Mouse (Mus musculus) gastrocnemius, postnatal 36 days (tissue): ENCODE data around the gene Exoc4. TPM values are rescaled to one million over a fixed set of nuclear protein-coding genes. Genes with fewer than 3 reads are reported as not detected.

Experiments
- DNase-seq, 2 experiments: peaks; one replicate each; pipeline ENCODE4 v3.0.0; 2022
- intact Hi-C: fragments of 180-260 bp; cut with DNase I; formaldehyde crosslinking; loops from one replicate; pipeline ENCODE4 v1.15.1; 2025
- long read RNA-seq, 2 experiments: library from polyadenylated mRNA; stranded (forward); transcript quantifications; one replicate each; pipeline ENCODE4 v2.0.0; 2021
- total RNA-seq, 2 experiments: library from RNA; stranded (reverse); gene quantifications; 2 replicates each; pipeline ENCODE4 v1.2.3; 2021

The Exoc4 gene
- total RNA-seq, result 10 to 100 TPM; 41.7 to 44.2 TPM
- long read RNA-seq, experiment 1, full-length matches to known transcripts, result 1 of 28 reads
- long read RNA-seq, experiment 1, partial matches to known transcripts, result 22 of 28 reads
- long read RNA-seq, experiment 1, other reads (novel, unspliced or antisense), result 5 of 28 reads
- long read RNA-seq, experiment 2, full-length matches to known transcripts, result 2 of 16 reads
- long read RNA-seq, experiment 2, partial matches to known transcripts, result 13 of 16 reads
- long read RNA-seq, experiment 2, other reads (novel, unspliced or antisense), result 1 of 16 reads

DNA sequence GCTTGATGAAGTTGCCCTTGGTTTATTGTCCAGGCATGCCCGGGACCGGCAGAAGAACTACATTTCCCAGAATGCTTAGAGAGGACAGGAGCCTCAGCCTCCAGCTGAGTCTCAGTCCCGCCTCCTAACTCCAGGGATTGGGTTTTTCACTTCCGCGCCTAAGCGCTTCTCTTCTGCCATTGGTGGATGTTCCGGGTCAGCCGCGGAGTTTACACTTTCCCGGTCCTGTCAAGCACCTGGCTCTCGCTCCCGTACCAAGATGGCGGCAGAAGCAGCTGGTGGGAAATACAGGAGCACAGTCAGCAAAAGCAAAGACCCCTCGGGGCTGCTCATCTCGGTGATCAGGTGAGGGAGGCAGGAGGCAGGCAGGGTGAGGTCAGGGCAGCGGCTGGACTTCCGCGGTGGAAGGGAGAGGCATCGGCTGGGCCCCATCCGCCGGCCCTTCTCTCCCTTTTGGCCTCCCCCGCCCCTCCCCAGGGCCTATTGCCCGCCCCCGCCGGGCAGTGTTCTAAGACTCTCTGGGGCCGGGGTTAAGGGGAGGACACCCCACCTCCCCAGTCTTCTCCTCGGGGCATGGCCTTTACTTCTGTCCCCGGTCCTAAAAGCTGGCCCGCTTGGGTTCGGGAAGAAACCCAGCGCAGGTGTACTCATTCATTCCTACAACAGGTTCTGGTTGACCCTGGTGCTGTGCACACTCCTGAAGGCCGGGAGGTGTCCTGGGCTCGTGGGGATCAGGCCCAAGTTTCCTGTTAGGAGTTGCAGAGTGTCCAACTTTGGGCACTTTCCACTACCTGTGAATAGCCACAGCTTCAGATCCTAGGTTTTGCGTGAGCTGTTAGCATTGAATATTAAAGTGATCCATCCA is at the start of gene Exoc4:
TSS of gene Exoc4 (plus strand) at position 192 of the 865 bp plus-strand sequence.
- intact Hi-C loops, result no loop called here
- peak; percentile 86 to 88 for DNase-seq

DNA sequence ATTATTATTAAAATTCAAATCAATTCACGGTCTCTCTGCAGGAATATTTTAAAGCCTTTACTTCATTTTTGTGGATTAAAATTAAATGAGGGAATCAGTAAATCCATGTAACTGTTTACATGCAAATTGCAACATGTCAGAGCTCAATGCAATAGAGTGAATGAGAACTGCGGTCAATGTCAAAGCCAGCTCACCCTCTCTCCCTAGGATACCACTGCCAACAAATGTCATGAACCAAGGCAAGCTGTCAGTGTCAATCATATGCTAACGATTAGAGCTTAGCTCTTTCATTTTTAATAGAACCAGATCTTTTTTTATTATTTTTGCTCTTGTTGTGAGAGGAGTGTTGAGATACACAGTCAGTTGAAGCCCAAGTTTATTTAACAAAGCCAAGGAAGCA is 30.1 kb upstream of the Exoc4 start:
- DNase-seq, result no peak
- intact Hi-C loops, result no loop called here

DNA sequence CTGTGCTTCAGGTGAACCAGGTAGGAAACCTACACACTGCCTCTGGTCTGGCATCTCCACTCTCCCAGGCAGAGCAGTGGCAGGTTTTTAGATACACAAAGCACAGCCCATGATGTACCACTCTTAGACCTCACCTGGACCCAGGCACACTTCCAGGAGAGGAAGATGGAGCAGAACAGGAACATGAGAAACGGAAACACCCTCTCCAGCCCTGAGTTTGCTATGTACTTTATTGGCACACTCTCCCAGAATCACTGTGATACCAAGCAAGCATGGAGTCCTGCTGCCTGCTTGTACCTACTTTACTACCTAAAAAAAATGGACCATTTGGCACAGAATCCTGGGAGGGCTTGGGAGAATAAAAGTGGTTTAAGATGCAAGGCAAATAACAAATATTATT is 22.2 kb upstream of the Exoc4 start:
- intact Hi-C loops, result no loop called here
- DNase-seq, result no peak

DNA sequence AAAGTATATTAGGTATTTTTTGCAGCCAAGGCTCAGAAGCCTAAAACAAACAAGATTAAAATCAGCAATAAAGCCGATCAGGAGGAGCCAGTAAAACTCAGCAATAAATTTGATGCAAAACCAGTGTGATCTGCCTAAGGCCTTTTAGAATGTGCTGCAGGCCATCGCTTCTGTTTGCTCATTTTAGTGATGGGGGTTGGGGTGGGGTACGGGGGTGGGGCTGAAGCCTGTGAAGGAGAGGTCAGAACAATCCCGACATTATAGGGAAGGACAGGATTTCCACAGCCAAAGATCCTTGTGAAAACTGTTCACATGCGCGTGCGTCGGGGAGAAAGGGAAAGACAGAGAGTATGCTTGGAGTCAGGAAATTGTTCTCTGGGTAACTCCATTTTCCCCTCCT is 21.5 kb upstream of the Exoc4 start:
- intact Hi-C loops, result no loop called here
- no peak for DNase-seq

DNA sequence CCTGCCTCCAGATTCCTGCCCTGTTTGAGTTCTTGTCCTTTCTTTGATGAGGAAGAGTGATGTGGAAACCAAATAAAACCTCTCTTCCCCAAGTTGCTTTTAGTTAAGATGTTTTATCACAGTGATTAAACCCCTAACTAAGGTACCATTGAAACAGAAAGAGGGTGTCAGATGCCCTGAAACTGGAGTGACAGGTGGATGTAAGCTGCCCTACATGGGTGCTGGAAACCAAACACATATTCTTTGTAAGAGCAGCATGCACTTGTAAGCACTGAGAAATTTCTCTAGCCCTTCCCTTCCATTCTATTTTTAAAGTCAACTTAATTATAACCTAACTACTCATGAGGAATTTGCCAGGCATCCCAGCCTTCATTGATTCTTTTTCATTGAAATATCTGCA is 7.6 kb upstream of the Exoc4 start:
- no peak for DNase-seq
- intact Hi-C loops, result no loop called here

DNA sequence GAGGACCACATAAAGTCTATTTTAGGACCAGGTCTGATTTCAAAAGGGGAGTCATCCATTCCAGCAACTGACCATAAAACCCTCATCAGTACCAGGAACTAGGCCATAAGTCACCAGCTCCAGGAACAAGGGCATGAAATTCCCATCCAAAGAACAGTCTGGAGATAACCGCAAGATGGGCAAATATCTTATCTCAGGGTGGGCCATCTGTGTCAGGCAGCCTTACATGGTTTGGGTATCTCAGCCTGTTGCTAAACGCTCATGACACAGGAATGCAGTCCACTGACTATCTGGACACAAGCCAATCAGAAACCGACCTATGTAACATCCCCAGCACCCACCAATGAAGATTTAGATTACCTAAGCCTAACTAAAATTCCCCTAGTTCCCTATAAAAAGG is 4.3 kb upstream of the Exoc4 start:
- intact Hi-C loops, result no loop called here
- no peak for DNase-seq

DNA sequence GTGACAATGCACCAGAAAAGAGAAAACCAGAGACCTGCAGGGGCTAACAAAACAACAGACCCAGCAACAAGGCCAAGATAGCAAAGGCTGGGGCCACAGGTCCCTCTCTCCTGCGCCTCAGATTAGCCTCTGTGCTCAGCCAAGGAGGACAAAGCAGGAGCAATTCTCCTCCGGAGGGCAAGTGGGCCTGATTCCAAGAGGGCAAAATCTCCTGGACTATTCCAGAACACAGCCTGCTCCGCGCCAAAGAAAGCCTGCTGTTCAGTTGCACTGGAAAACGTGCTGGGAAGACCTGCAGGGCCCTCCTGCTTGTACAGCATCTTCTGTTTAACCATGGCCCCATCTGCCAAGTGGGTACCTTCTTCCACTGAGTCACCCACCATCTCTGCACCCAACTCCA is 1.7 kb upstream of the Exoc4 start:
- no peak for DNase-seq
- intact Hi-C loops, result no loop called here

DNA sequence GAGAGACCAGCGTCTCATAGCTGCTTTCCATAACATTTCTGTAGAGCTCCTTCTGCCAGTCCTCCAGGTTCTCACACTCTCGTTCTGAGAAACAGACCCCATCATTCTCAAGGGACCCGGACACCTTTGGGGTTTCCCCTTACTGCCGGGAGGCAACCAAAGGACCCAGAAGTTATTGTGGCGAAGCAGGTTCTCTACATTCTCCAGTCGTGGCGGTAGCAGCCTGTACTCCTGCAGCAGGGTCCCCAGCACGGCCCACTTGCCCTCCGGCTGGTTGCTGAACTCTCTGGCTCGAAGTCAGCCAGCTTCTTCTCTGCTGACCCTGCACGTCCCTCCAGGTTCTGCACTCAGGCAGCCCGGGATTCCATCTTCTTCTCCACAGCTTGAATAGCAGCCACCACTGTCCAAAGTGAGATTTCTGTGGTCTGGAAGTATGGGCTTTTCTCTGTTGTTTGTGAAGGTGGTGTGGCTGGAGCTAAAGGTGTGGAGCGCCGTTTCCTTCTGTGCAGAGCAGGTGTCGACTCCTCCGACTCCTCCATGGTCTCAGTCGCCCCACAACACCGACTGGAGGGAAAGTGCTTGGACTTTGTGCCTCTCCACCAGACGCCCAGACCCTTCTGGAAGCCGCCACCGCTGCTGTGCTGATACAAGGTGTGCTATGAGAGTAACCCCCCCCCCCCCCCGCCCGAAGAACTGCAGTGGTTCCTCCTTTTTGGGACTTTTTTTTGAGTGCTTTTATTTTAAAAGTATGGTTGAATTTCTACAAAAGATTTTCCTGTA is 1.1 kb upstream of the Exoc4 start:
- intact Hi-C loops, result no loop called here
- no peak for DNase-seq

DNA sequence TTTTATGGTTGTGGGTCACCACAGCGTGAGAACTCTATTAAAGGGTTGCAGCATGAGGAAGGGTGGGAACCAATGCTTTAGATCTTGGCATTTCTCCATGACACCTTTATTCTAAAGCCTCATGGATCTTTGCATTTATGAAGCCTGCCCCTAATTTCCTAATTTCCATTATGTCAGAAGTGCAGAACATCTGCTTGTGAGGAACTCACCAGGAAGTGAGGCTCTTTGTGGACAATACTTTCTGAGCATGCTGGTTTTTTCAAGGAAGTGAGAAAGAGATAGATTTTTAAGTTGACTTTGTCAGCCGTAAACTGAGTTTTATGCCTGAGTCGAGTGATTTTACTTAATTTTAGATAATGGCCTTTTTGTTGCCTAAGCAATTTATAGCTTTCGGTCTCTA is 7.8 kb downstream of the Exoc4 start:
- DNase-seq, result no peak
- intact Hi-C loops, result no loop called here

DNA sequence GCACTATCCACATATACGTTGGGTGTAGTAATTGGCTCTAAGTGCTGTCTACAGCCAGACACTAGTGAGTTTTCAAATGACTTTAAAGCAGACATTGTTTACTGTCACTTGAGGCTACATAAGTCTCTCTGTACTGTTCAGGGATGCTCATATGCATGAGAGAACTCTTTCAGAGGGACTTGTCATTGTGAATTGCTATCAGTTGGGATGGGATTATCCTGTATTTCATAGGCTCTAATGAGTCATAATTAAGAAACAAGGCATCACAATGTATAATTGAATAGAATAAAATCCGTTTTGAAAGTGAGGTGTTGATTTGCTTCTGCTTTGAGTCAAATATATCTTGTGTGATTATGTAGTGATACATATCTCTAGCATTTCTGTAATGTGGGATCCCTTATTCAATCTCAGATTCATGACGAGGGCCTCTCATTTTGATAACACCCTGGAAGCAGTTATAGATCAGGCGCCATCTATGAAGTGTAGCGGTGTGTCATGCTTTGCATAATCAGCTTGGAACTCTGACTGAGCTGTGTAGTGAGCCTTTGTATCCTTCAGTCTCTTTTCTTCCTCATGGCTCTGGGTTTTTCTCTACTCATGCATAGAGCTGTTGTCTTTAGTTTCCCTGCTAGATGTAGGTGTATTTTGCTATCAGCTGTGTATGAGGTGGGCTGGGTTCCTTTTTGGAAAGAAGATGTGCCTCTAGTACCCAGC is 8.3 kb downstream of the Exoc4 start:
- intact Hi-C loops, result no loop called here
- no peak for DNase-seq

DNA sequence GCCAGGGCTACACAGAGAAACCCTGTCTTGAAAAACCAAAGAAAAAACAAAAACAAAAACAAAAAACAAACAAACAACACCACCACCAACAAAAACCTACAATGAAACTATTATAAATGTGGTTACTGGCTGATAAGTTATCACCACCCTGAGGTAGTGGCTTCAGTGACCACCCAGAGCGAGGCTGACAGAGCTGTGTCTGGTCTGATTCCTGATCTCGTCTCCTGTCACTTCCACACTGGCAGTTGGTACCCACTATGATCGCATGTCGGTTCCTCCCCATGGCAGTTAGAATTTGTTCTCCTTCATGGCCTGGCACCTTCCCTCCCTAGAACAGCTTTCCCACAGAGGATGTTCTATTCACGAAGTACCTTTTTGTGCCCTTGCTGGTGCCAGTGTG is 11.0 kb downstream of the Exoc4 start:
- no peak for DNase-seq
- intact Hi-C loops, result no loop called here

DNA sequence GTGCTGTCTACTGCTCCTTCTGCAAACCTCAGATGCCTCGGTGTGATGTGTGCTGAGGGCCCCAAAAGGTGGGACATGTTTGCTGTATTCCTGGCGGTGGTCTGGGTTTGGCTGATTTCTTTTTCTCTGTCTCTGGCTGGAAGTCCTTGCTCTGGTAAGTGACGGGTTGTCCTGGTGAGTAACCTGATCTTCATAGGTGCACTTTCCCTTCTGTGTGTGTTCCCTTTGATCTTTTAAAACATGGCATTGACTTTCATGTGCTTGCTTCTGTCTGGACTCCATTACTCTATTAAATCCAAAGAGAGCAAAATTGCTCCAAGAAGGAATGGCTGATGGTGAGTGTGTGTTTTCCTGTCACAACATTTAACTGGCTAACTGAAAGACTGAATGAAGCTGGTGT is 12.7 kb downstream of the Exoc4 start:
- intact Hi-C loops, result no loop called here
- no peak for DNase-seq

DNA sequence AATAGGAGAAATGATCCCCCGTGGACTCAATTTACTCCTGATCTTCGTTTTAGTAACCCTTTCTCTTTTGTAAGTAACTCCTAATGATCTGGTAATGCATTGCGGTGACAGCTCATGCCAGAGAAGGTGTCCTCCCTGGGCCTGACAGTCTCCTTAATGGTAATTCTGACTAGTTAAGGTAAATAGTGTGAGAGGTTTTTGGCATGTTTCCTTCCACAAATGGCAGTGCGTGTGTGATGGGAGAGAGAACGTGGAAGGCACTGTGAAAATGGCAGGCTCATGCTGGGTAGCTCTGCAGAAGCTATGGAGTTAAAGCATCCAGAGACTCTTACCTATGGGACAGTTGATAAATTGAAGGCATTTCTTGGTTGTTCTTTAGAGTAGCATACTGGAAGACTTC is 15.1 kb downstream of the Exoc4 start:
- intact Hi-C loops, result no loop called here
- DNase-seq, result no peak

DNA sequence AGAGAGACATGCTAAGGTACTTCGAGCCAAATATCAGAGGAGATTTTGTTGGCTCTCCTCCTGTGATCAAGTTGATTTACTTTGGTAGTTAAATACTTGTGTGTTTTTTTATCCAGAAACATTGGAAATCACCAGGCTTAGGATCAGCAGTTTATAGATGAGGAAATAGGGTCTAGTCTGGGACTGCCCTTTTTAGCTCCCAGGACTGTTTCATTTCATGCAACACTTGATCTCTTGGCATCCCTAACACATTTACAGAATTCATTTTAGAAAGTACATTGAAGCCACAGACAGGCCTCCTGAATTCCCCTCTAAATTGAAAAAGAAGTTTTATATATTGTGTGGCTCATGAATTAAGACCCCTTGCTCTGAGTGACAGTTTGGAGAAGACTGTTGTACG is 15.5 kb downstream of the Exoc4 start:
- no peak for DNase-seq
- intact Hi-C loops, result no loop called here

DNA sequence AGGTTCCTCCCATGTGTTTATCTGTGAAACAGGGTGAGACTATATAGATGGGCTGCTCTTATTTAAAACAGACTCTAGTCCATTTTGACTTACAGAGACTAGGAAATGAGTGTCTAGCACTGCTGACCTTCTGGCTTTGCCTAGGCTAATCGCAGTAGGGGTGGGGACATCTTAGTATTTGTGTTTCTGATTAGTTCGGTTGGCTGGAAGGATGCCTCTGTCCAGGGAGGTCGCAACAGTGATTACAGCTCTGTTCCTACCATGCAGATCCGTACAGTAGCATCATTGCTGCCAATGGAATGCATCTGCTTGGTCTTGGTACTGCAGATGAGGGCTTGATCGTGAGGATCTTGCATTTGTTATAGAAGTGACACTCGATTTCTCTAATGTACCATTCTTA is 18.7 kb downstream of the Exoc4 start:
- no peak for DNase-seq
- intact Hi-C loops, result no loop called here

DNA sequence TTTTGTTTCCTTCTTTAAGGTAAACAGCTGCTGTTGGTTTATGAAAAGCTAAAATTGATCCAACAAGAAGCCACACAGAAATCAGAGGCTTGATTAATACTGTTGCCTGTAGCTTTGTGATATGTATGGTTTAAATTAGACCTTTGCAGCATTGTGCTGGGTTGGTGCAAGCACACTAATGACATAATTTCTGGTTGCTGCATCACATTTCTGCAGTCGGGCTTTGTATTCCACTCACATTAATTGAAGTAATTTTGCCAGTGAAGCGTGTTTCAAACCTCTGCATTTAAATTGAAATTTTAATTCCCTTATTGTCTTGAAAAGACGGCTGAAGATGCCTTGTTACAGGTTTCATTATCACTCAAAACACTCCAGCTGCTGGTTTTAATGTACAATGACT is 34.6 kb downstream of the Exoc4 start:
- no peak for DNase-seq
- intact Hi-C loops, result no loop called here

DNA sequence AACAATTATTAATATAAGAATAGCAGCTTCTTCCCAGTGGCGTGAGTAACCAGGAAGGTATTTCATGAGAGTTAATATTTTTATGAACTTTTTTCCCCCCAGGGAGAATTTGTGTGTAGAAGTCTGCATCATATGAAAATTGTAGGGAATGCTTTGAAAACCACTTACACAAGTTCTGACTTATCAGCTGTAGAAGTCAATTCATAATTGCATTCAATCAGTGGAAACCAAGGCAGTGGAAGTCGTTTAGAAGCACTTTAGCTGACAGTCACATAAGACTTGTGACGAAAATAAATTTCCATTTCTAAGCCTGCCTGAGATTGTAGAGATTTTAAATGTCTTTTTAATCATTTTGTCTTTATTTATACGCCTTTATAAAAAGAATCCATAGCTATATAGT is 35.1 kb downstream of the Exoc4 start:
- intact Hi-C loops, result no loop called here
- no peak for DNase-seq

DNA sequence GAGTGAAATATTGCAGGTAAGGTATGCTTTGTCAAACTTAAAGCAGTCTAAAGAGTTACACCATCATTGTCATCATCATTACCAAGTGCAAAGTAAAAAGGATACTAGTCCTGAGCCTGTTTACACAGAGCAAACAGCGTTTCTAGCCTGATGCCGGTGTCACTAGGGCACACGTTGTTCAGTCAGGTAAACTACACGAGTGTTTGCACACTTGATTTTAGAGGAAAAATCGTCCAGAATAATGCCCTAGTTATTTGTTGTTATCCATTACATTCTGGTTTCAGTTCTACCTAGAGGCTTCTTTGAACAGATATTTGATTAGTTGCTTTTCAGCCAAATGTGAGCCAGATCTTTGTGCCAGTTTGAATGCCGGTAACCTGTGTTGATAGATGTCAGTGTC is 37.5 kb downstream of the Exoc4 start:
- intact Hi-C loops, result no loop called here
- DNase-seq, result no peak

DNA sequence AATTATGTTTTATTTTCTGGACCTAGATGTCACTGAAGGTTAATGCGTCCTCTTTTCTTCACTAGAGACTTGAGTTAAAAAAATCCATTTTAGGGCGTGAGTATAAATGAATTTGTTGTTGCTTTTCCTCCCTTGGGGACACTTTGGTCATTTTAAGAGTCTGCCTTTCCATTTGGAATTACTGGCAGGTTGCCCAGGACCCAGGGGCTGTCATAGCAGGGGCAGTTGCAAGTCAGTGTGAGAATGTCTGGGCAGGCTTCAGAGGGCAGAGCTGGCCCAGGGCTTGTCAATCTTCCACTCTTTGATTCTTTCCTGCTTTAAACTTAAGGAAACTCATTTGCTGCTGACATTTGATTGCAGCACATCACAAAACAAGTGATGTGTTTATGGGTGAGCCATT is 45.7 kb downstream of the Exoc4 start:
- peak in 1 of 2 experiments; percentile 16 for DNase-seq
- intact Hi-C loops, result no loop called here

DNA sequence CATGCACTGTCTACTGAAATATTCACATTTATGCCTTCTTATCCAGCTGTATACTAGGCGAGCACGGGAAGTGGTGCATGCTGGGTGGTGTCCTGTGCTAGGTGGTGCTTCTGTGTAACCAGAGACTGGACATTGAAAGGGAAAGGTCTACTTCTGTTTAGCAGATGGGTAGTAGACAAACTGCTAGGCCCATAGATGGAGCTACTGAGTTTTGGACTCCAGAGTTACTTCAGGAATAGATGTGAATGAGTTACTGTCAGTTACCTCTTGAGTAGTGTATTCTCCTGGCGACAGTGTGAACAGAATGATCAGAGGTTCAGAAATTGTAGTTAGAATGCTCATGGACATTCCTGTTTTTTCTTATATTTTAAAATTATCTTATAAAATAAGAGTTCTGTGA is 48.7 kb downstream of the Exoc4 start:
- no peak for DNase-seq
- intact Hi-C loops, result no loop called here

DNA sequence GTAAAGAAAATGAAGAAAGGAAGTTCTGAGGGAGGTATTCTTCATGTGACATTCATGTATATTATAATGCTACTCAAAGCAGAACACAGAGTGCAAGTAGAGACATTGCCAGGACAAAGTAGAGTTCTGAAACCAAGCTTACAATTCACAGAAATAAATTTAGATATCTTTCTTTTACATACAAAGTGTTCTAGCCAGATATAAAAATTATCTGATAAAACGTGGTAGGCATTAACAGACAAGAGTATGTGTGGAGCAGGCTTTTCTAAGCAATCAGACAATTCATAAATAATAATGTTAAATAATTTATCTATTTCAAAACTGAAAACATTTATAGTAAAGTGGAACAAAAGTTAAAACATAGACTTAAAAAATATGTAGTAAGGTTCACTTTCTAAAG is 49.9 kb downstream of the Exoc4 start:
- DNase-seq, result no peak
- intact Hi-C loops, result no loop called here
